Mouse (Mus musculus) T-helper 2 cell (primary cell): ENCODE measurements around the gene Dbndd2.

Experiments used
- in situ Hi-C: fragments of 300-600 bp; cut with MboI, MseI; formaldehyde crosslinking; loops from one replicate; pipeline ENCODE4 v1.15.1; 2025; ENCODE audit warnings: high pct_unique_total_duplicates

Dbndd2 gene

DNA sequence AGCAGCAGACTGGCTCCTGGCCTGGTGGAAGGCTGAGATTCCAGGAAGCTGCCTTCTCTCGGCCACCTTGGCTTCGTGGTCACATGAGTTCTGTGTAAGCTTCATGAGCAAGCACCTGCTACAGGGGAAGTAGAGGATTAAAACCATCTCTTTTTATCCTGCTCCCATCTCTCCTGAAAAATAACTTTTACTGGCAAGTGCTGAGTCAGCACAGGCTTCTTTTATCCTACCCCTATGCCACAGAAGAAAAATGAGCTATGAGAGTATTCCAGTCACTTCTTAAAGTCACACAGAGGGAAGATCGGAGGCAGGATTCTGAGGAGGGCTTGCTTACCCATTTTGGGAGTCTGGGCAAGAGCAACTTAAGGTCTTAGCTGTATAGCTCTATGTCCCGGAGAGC, 51.1 kb downstream of the Dbndd2 start:
- in situ Hi-C loops: no loop called here

DNA sequence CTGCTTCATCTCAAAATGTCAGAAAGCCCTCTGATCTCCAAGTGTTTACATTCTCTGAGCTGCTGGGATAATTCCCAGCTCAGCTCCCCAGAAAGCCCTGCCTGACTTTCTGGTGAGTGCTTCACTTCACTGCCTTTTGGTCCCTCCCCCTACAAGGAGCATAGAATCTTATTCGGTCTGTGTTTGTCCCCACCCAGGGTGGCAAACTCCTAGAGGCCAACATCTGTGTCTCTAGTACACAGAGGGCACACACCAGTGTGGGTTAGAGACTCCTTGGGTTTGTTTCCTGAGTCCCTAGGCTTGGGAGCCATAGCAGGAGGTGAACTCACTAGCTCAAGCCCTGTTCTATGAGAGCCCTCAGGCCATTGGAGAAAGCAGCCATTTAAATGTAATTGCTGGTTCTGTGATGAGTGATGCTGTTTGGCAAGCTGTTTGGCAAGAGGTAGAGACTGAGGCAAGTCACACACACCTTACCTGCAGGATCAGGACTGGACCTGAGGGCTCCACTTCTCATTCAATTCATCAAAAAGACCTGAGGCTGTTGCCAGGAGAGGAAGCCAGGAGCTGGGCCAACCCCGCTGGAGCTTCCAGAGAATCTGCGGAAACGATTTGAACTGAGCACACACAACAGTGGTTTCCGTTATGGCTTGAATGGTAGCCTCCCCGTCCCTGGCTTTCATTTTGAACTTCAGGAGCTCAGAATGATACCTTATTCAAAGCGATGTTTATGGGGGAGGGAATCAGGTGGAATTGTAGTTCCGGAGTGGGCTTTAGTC, 54.9 kb downstream of the Dbndd2 start:
- in situ Hi-C loops: no loop called here

DNA sequence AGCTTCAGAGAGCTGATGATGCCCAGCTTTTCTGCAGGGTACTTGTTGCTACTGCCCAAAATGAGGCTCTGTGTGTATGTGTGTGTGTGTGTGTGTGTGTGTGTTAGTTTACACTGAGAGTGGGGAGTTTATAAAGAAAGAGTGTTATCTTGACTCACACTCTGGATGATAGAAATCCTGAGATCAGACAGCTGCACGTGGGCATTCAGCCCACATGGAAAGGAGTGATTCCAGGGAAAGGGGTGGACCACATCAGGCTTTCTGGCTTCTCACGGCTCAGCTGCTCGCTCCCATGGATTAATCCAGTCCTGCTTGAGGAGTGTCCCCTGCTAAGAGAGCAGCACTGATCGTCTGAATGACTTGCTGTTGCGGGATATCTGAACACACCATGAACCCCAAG, 56.2 kb downstream of the Dbndd2 start:
- in situ Hi-C loops: no loop called here

DNA sequence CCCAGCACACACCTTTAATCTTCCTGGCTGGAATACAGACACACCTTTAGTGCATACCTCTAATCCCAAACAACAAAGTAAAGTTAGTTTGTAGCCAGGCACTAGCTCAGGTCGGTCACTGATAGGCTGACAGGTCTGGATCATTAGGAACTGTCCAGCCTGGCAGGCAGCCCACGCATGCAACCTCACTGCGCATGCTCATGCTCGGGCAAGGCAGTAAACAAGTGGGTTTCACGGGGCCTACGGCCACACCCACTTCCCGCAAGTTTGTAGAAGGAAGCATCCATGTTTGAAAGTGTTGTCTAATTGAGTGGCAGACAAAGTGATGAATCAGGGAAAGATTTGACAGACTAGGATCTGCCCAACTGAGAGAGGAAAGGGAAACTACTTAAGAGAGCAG, 56.7 kb downstream of the Dbndd2 start:
- in situ Hi-C loops: no loop called here
